ENCODE assay signal across 26 mouse cellular contexts in the genomic region with DNA sequence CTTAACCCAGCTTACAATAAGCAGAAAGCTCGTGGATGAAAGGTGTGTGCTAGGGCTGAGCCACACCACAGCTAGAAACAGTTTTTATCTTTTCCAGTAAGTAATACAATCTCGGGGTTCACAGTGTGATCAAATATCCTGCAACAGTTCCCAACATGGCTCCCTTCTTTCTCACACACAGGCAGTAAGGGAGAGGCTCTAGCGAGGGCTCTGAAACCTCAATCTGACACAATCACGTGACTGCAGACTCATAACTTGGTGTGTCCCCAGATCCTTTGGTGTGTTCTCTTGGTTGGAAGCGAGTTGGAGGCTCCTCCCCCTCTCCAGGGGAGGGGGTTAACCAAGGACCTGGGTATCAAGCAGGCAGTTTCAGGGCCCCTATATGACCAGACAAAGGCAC. TPM values are rescaled to one million over a fixed set of nuclear protein-coding genes. Genes with fewer than 3 reads are reported as not detected.
DNase-seq lines count a peak whose midpoint lies in the region; ATAC-seq and TF ChIP-seq lines count a peak whose summit lies in the region.
"Had no signal": no experiment of that assay in that cellular context is flagged by ENCODE, and none has a peak within 500 bp of the region (broad histone marks: within the 10 kb centered on the region; RNA-seq: fewer than 3 reads in every experiment).

No protein-coding gene starts in this region.

- TF ChIP-seq RAD21 in MEL (IDR thresholded peaks at IDR 0.05; ENCODE audit: low read depth, low read length) = no peak

- TF ChIP-seq EP300 in MEL (IDR thresholded peaks at IDR 0.05; ENCODE audit: low read depth in 1 of 2, low read length in 2 of 2) = no peak

- no peak overlapping the region for H3K27ac ChIP-seq in midbrain, embryonic 11.5 days (ENCODE audit: low read depth, low read length)
- H3K27ac ChIP-seq in midbrain, embryonic 14.5 days (replicated peaks; ENCODE audit: low read depth, low read length) = no peak overlapping the region
- no peak overlapping the region for H3K27ac ChIP-seq in MEL (ENCODE audit: control insufficient read depth, low read depth, low read length)
- H3K27ac ChIP-seq in kidney, embryonic 14.5 days (ENCODE audit: low read depth, low read length) = no peak overlapping the region
- no peak overlapping the region for H3K27ac ChIP-seq in layer of hippocampus, adult 2 months

- 71% methylated on average over 5 of the region's 5 CpGs for WGBS in midbrain, embryonic 11.5 days
- WGBS in midbrain, embryonic 14.5 days = 63% methylated on average over 5 of the region's 5 CpGs
- 66% methylated on average over 5 of the region's 5 CpGs for WGBS in kidney, embryonic 14.5 days

- H3K4me3 ChIP-seq in midbrain, embryonic 11.5 days (ENCODE audit: low read depth, low read length) = no peak overlapping the region
- no peak overlapping the region for H3K4me3 ChIP-seq in midbrain, embryonic 14.5 days (replicated peaks; ENCODE audit: low read depth, low read length)
- H3K4me3 ChIP-seq in C2C12 (ENCODE audit: insufficient read depth, poor library complexity, severe bottlenecking) (no peak overlapping the region), MEL (ENCODE audit: control insufficient read depth in 1 of 2, insufficient read depth in 1 of 2, low read depth in 2 of 2, low read length in 2 of 2) (no peak overlapping the region)
- no peak overlapping the region for H3K4me3 ChIP-seq in kidney, embryonic 14.5 days (ENCODE audit: low read length)
- no peak overlapping the region for H3K4me3 ChIP-seq in layer of hippocampus, adult 2 months

- H3K79me2 ChIP-seq in C2C12 (ENCODE audit: control insufficient read depth, insufficient read depth) (no peaks in the 10 kb centered on the region), MEL (ENCODE audit: control insufficient read depth, insufficient read depth, low read length, poor library complexity) (no peaks in the 10 kb centered on the region)

- H3K9me3 ChIP-seq in midbrain, embryonic 11.5 days (ENCODE audit: control insufficient read depth, low read length) = no peaks in the 10 kb centered on the region
- no peaks in the 10 kb centered on the region for H3K9me3 ChIP-seq in midbrain, embryonic 14.5 days (ENCODE audit: control insufficient read depth, low read length)
- no peaks in the 10 kb centered on the region for H3K9me3 ChIP-seq in MEL (replicated peaks; ENCODE audit: insufficient read depth, low read length)
- no peaks in the 10 kb centered on the region for H3K9me3 ChIP-seq in kidney, embryonic 14.5 days (ENCODE audit: control insufficient read depth, low read length)
- H3K9me3 ChIP-seq: G1E had no signal

- no peaks in the 10 kb centered on the region for H3K4me1 ChIP-seq in midbrain, embryonic 11.5 days (ENCODE audit: control insufficient read depth, insufficient read depth, low read length)
- H3K4me1 ChIP-seq in midbrain, embryonic 14.5 days (ENCODE audit: control insufficient read depth, insufficient read depth, low read length) = no peaks in the 10 kb centered on the region
- H3K4me1 ChIP-seq in MEL (ENCODE audit: control insufficient read depth in 1 of 2, insufficient read depth in 2 of 2, low read length in 2 of 2) = no peaks in the 10 kb centered on the region
- no peaks in the 10 kb centered on the region for H3K4me1 ChIP-seq in kidney, embryonic 14.5 days (ENCODE audit: control insufficient read depth, insufficient read depth, low read length)

- TF ChIP-seq CTCF in C2C12 (IDR thresholded peaks at IDR 0.05; ENCODE audit: control insufficient read depth, insufficient read depth, insufficient read length) = no peak
- TF ChIP-seq CTCF in MEL (IDR thresholded peaks at IDR 0.05 in 2 of 3, conservative IDR thresholded peaks at IDR 0.05 in 1 of 3; ENCODE audit: control insufficient read depth in 1 of 3, insufficient read depth in 1 of 3, low read depth in 2 of 3, low read length in 3 of 3, poor library complexity in 1 of 3, severe bottlenecking in 1 of 3) = no peak
- no peak for TF ChIP-seq CTCF in layer of hippocampus, adult 2 months (conservative IDR thresholded peaks at IDR 0.05)

- no peak overlapping the region for H3K9ac ChIP-seq in midbrain, embryonic 11.5 days (ENCODE audit: low read length)
- H3K9ac ChIP-seq in midbrain, embryonic 14.5 days (replicated peaks; ENCODE audit: low read length) = no peak overlapping the region
- no peak overlapping the region for H3K9ac ChIP-seq in MEL (ENCODE audit: control insufficient read depth, low read depth, low read length, poor library complexity, severe bottlenecking)
- H3K9ac ChIP-seq in kidney, embryonic 14.5 days (ENCODE audit: low read depth, low read length) = no peak overlapping the region

- H3K27me3 ChIP-seq in midbrain, embryonic 11.5 days (ENCODE audit: control insufficient read depth, insufficient read depth, low read length) = no peaks in the 10 kb centered on the region
- H3K27me3 ChIP-seq in midbrain, embryonic 14.5 days (ENCODE audit: control insufficient read depth, insufficient read depth, low read length) = no peaks in the 10 kb centered on the region
- H3K27me3 ChIP-seq in C2C12 (ENCODE audit: control insufficient read depth, insufficient read depth, insufficient read length) (peaks cover 21% of the 10 kb centered on the region), MEL (ENCODE audit: control insufficient read depth in 1 of 2, insufficient read depth in 2 of 2, low read length in 2 of 2) (no peaks in the 10 kb centered on the region)
- H3K27me3 ChIP-seq in kidney, embryonic 14.5 days (ENCODE audit: control insufficient read depth, insufficient read depth, low read length) = no peaks in the 10 kb centered on the region

- ATAC-seq in midbrain, embryonic 11.5 days (ENCODE audit: low FRiP score) = no peak
- ATAC-seq in midbrain, embryonic 14.5 days (ENCODE audit: low FRiP score, low TSS enrichment) = no peak
- no peak for ATAC-seq in kidney, embryonic 14.5 days (ENCODE audit: low FRiP score, low TSS enrichment)
- ATAC-seq: activated CD4-positive, CD25-positive, alpha-beta regulatory T cell, adult 4 months; CD4-positive, CD25-positive, alpha-beta regulatory T cell, adult 4 months; Patski had no signal

- H3K36me3 ChIP-seq in midbrain, embryonic 11.5 days (ENCODE audit: control insufficient read depth, insufficient read depth, low read length) = no peaks in the 10 kb centered on the region
- no peaks in the 10 kb centered on the region for H3K36me3 ChIP-seq in midbrain, embryonic 14.5 days (ENCODE audit: control insufficient read depth, insufficient read depth, low read length)
- H3K36me3 ChIP-seq in C2C12 (ENCODE audit: control insufficient read depth, insufficient read depth) = no peaks in the 10 kb centered on the region
- no peaks in the 10 kb centered on the region for H3K36me3 ChIP-seq in MEL (ENCODE audit: control insufficient read depth in 1 of 2, insufficient read depth in 2 of 2, low read length in 2 of 2)
- no peaks in the 10 kb centered on the region for H3K36me3 ChIP-seq in kidney, embryonic 14.5 days (ENCODE audit: control insufficient read depth, insufficient read depth, low read length)
- H3K36me3 ChIP-seq: G1E had no signal

- TF ChIP-seq POLR2A in MEL (IDR thresholded peaks at IDR 0.05; ENCODE audit: control insufficient read depth in 1 of 2, insufficient read depth in 1 of 2, low read depth in 1 of 2, low read length in 2 of 2, poor library complexity in 1 of 2) = no peak

- H3ac ChIP-seq in C2C12 (ENCODE audit: control insufficient read depth, insufficient read length, low read depth) = no peak overlapping the region

- no peak overlapping the region for H3K4me2 ChIP-seq in midbrain, embryonic 11.5 days
- H3K4me2 ChIP-seq in midbrain, embryonic 14.5 days (ENCODE audit: low read length) = no peak overlapping the region
- no peak overlapping the region for H3K4me2 ChIP-seq in kidney, embryonic 14.5 days (replicated peaks; ENCODE audit: low read depth, low read length)

- DNase-seq in midbrain, embryonic 11.5 days (ENCODE audit: low spot score, missing footprints) = peak; percentile 66
- no peak for DNase-seq in midbrain, embryonic 14.5 days
- DNase-seq in 416B (ENCODE audit: low read depth) (peak; percentile 6), MEL (ENCODE audit: low read depth, low spot score) (no peak)
- DNase-seq in layer of hippocampus, adult 2 months (ENCODE audit: low spot score in 2 of 2) = no peak
- no peak for DNase-seq in lung, postnatal 10 days
- DNase-seq: adrenal gland, adult 2 months; adrenal gland, adult 8-10 months; adrenal gland, postnatal 10 days; adrenal gland, postnatal 14 days; adrenal gland, postnatal 25 days; adrenal gland, postnatal 36 days; B cell, adult 2 months; cerebellum, adult 11 months; cerebellum, adult 11-12 months; cerebellum, adult 18-20 months; cerebellum, adult 2 months; cerebellum, adult 8-10 months had no signal

- no peaks in the 10 kb centered on the region for H3K79me3 ChIP-seq in C2C12 (ENCODE audit: low read depth)

TF ChIP-seq in C2C12, 6 proteins besides CTCF, POLR2A, EP300 and RAD21 (continues in another document):
- TF ChIP-seq MYOD1 (IDR thresholded peaks at IDR 0.05; ENCODE audit: control insufficient read depth, insufficient read length, low read depth) = no peak
- TF ChIP-seq MAX (IDR thresholded peaks at IDR 0.05) = no peak
- peak; percentile 61 for TF ChIP-seq USF1 (IDR thresholded peaks at IDR 0.05; ENCODE audit: low read depth)
- TF ChIP-seq CEBPB (IDR thresholded peaks at IDR 0.05; ENCODE audit: low read depth) = no peak

TF ChIP-seq in MEL, 35 proteins besides CTCF, POLR2A, EP300 and RAD21:
- TF ChIP-seq SMC3 (IDR thresholded peaks at IDR 0.05; ENCODE audit: low read depth, low read length) = no peak
- no peak for TF ChIP-seq JUND (IDR thresholded peaks at IDR 0.05; ENCODE audit: low read depth, low read length)
- peak; percentile 50; the same call in 1 of the 2 replicates for TF ChIP-seq USF1 (IDR thresholded peaks at IDR 0.05; ENCODE audit: low read depth, low read length)

RNA-seq across cellular contexts. Expression of gene Otog, which starts 35.4 kb away (rescaled TPM):
- not detected in 2 replicates for polyA plus RNA-seq in midbrain, embryonic 11.5 days (2014; fragmentation: Nextera tagmentation; extraction: Ambion mirVana)
- 0.03 and 0.07 TPM in 2 replicates for polyA plus RNA-seq in midbrain, embryonic 14.5 days (2014; fragmentation: Nextera tagmentation; extraction: Ambion mirVana)
- polyA plus RNA-seq in C2C12 (2012; fragmentation: generic; extraction: Trizol) = 0.04 TPM
- not detected in 2 replicates for total RNA-seq in MEL (2012; rRNA removed)
- not detected for polyA plus RNA-seq in MEL (2012; ENCODE audit: insufficient read depth in 1 of 2, insufficient read length in 2 of 2, low read depth in 1 of 2, low replicate concordance in 2 of 2, missing spikeins in 1 of 2)
- polyA plus RNA-seq in kidney, embryonic 14.5 days (2014; fragmentation: Nextera tagmentation; extraction: Ambion mirVana) = 0.03 TPM in 1 of 2 replicates, not detected in the other
- under 1 TPM; 0.20 to 0.25 TPM for total RNA-seq in layer of hippocampus, adult 2 months (2021)
- total RNA-seq: adrenal gland, postnatal 4 days had no signal
- polyA plus RNA-seq: activated CD4-positive, CD25-positive, alpha-beta regulatory T cell, adult 4 months; CD4-positive, CD25-positive, alpha-beta regulatory T cell, adult 4 months; G1E; Patski had no signal

RNA-seq across cellular contexts. Expression of gene Ush1c, which starts 37.9 kb away (rescaled TPM):
- polyA plus RNA-seq in midbrain, embryonic 11.5 days (2014; fragmentation: Nextera tagmentation; extraction: Ambion mirVana) = 2.6 and 2.8 TPM in 2 replicates
- polyA plus RNA-seq in midbrain, embryonic 14.5 days (2014; fragmentation: Nextera tagmentation; extraction: Ambion mirVana) = 0.83 and 1.7 TPM in 2 replicates
- polyA plus RNA-seq in C2C12 (2012; fragmentation: generic; extraction: Trizol) = not detected
- total RNA-seq in MEL (2012; rRNA removed) = not detected in 2 replicates
- not detected for polyA plus RNA-seq in MEL (2012; ENCODE audit: insufficient read depth in 1 of 2, insufficient read length in 2 of 2, low read depth in 1 of 2, low replicate concordance in 2 of 2, missing spikeins in 1 of 2)
- 4.7 and 8.7 TPM in 2 replicates for polyA plus RNA-seq in kidney, embryonic 14.5 days (2014; fragmentation: Nextera tagmentation; extraction: Ambion mirVana)
- under 1 TPM; 0.23 to 0.54 TPM for total RNA-seq in layer of hippocampus, adult 2 months (2021)
- total RNA-seq: CH12.LX, G1E had no signal
- polyA plus RNA-seq: activated CD4-positive, CD25-positive, alpha-beta regulatory T cell, adult 4 months; CD4-positive, CD25-positive, alpha-beta regulatory T cell, adult 4 months; G1E; Patski had no signal

Comparison
In these comparisons a context has a peak if more than half of its experiments do, and no peak if none do; other contexts are left out.
1. DNase-seq: peak in midbrain, embryonic 11.5 days (single experiment) and 416B (single experiment); none in midbrain, embryonic 14.5 days (single experiment), MEL (single experiment), layer of hippocampus, adult 2 months (0 of 2) and lung, postnatal 10 days (single experiment).